Mouse (Mus musculus) neural tube, embryonic 12.5 days (tissue): ENCODE measurements at regions not wholly inside any gene's neighbourhood (a gene's known extent, or its start where the extent isn't known, plus 50 kb on each side); places are given as distances from the start of the nearest gene placed in this dataset.

ENCODE experiments used
- ATAC-seq: fragments of 200-750 bp; cut with Nextera tagmentation; 2 replicates; pipeline ENCODE4 v1.8.0; 2017; ENCODE audit warnings: low read depth, mild to moderate bottlenecking, moderate TSS enrichment, moderate library complexity; ENCODE audit not compliant: low FRiP score
- H3K27ac ChIP-seq: fragments of 300-500 bp; sonication (generic); 2 replicates; pipeline ENCODE4 v1.5.1; 2016
- H3K27me3 ChIP-seq: fragments of 300-500 bp; sonication (generic); replicated peaks from 2 replicates; pipeline ENCODE4 v1.6.1; 2016; ENCODE audit warnings: mild to moderate bottlenecking
- H3K36me3 ChIP-seq: fragments of 300-500 bp; sonication (generic); 2 replicates; pipeline ENCODE4 v1.6.1; 2016; ENCODE audit warnings: mild to moderate bottlenecking
- H3K4me1 ChIP-seq: fragments of 300-500 bp; sonication (generic); 2 replicates; pipeline ENCODE4 v1.6.1; 2016
- H3K4me2 ChIP-seq: fragments of 300-500 bp; sonication (generic); replicated peaks from 2 replicates; pipeline ENCODE4 v1.6.1; 2016; ENCODE audit warnings: mild to moderate bottlenecking
- H3K4me3 ChIP-seq: fragments of 300-500 bp; sonication (generic); 2 replicates; pipeline ENCODE4 v1.5.1; 2016
- H3K9ac ChIP-seq: fragments of 300-500 bp; sonication (generic); 2 replicates; pipeline ENCODE4 v1.6.1; 2016; ENCODE audit warnings: mild to moderate bottlenecking
- H3K9me3 ChIP-seq: fragments of 300-500 bp; sonication (generic); 2 replicates; pipeline ENCODE4 v1.6.1; 2016; ENCODE audit warnings: mild to moderate bottlenecking
- WGBS: fragments of 180-500 bp; shearing (Covaris S2); methylation state at CpG from one replicate; pipeline ENCODE4 v1.1.7; 2016; 5-methylcytosine and 5-hydroxymethylcytosine counted together

GRCm38 (mm10) chr12:9655794-9656193 lies 85.9 kb downstream of the Osr1 start:
- H3K4me2 ChIP-seq: no peak overlapping the region
- no peak overlapping the region for H3K4me3 ChIP-seq
- H3K4me1 ChIP-seq: no peaks in the 10 kb centered on the region
- H3K27me3 ChIP-seq: no peaks in the 10 kb centered on the region
- no peak overlapping the region for H3K9ac ChIP-seq
- H3K36me3 ChIP-seq: no peaks in the 10 kb centered on the region
- H3K9me3 ChIP-seq: no peaks in the 10 kb centered on the region
- 36% methylated on average over 1 of the region's 1 CpGs for WGBS
- no peak overlapping the region for H3K27ac ChIP-seq
- no peak for ATAC-seq

GRCm38 (mm10) chr12:9656324-9656723 lies 86.4 kb downstream of the Osr1 start:
- H3K4me1 ChIP-seq: no peaks in the 10 kb centered on the region
- no peak for ATAC-seq
- no peaks in the 10 kb centered on the region for H3K9me3 ChIP-seq
- no peaks in the 10 kb centered on the region for H3K27me3 ChIP-seq
- H3K9ac ChIP-seq: no peak overlapping the region
- H3K36me3 ChIP-seq: no peaks in the 10 kb centered on the region
- no peak overlapping the region for H3K4me3 ChIP-seq
- H3K4me2 ChIP-seq: no peak overlapping the region
- no peak overlapping the region for H3K27ac ChIP-seq
- 75% methylated on average over 3 of the region's 3 CpGs for WGBS

GRCm38 (mm10) chr12:9657199-9657766 lies 87.4 kb downstream of the Osr1 start:
- ATAC-seq: no peak
- H3K4me2 ChIP-seq: no peak overlapping the region
- no peaks in the 10 kb centered on the region for H3K36me3 ChIP-seq
- no peak overlapping the region for H3K4me3 ChIP-seq
- no peaks in the 10 kb centered on the region for H3K9me3 ChIP-seq
- no peak overlapping the region for H3K9ac ChIP-seq
- H3K27me3 ChIP-seq: no peaks in the 10 kb centered on the region
- H3K4me1 ChIP-seq: no peaks in the 10 kb centered on the region
- no peak overlapping the region for H3K27ac ChIP-seq
- WGBS: 72% methylated on average over 8 of the region's 8 CpGs

GRCm38 (mm10) chr12:9657793-9658192 lies 87.9 kb downstream of the Osr1 start:
- H3K9me3 ChIP-seq: no peaks in the 10 kb centered on the region
- no peak overlapping the region for H3K27ac ChIP-seq
- no peaks in the 10 kb centered on the region for H3K36me3 ChIP-seq
- ATAC-seq: no peak
- H3K9ac ChIP-seq: no peak overlapping the region
- H3K4me3 ChIP-seq: no peak overlapping the region
- H3K4me2 ChIP-seq: no peak overlapping the region
- WGBS: 73% methylated on average over 8 of the region's 8 CpGs
- H3K4me1 ChIP-seq: no peaks in the 10 kb centered on the region
- H3K27me3 ChIP-seq: no peaks in the 10 kb centered on the region

GRCm38 (mm10) chr12:9660299-9660698 lies 90.4 kb downstream of the Osr1 start:
- ATAC-seq: no peak
- H3K4me1 ChIP-seq: no peaks in the 10 kb centered on the region
- no peak overlapping the region for H3K4me2 ChIP-seq
- H3K36me3 ChIP-seq: no peaks in the 10 kb centered on the region
- H3K4me3 ChIP-seq: no peak overlapping the region
- 49% methylated on average over 1 of the region's 1 CpGs for WGBS
- H3K9ac ChIP-seq: no peak overlapping the region
- no peaks in the 10 kb centered on the region for H3K9me3 ChIP-seq
- no peaks in the 10 kb centered on the region for H3K27me3 ChIP-seq
- H3K27ac ChIP-seq: no peak overlapping the region

- ATAC-seq: no peak
- Histone ChIP-seq H3K36me3 (no peaks in the 10 kb centered on the region), H3K9ac (no peak overlapping the region), H3K4me2 (no peak overlapping the region), H3K27ac (no peak overlapping the region), H3K4me3 (no peak overlapping the region), H3K27me3 (no peaks in the 10 kb centered on the region), H3K9me3 (no peaks in the 10 kb centered on the region), H3K4me1 (no peaks in the 10 kb centered on the region)
Measured at GRCm38 (mm10) chr12:9688776-9689175, 118.9 kb downstream of the Osr1 start.

- Histone ChIP-seq H3K27ac (no peak overlapping the region), H3K4me3 (no peak overlapping the region), H3K4me1 (no peaks in the 10 kb centered on the region), H3K4me2 (no peak overlapping the region), H3K9ac (no peak overlapping the region), H3K27me3 (no peaks in the 10 kb centered on the region), H3K36me3 (no peaks in the 10 kb centered on the region), H3K9me3 (no peaks in the 10 kb centered on the region)
- 92% methylated on average over 4 of the region's 4 CpGs for WGBS
- no peak for ATAC-seq
Measured at GRCm38 (mm10) chr12:9689541-9689940, 119.6 kb downstream of the Osr1 start.

GRCm38 (mm10) chr12:9732921-9733320 lies 163.0 kb downstream of the Osr1 start:
- ATAC-seq: no peak
- H3K9me3 ChIP-seq: no peaks in the 10 kb centered on the region
- H3K27ac ChIP-seq: no peak overlapping the region
- 76% methylated on average over 1 of the region's 1 CpGs for WGBS
- H3K4me2 ChIP-seq: no peak overlapping the region
- H3K36me3 ChIP-seq: no peaks in the 10 kb centered on the region
- no peak overlapping the region for H3K4me3 ChIP-seq
- no peaks in the 10 kb centered on the region for H3K27me3 ChIP-seq
- H3K4me1 ChIP-seq: no peaks in the 10 kb centered on the region
- no peak overlapping the region for H3K9ac ChIP-seq

GRCm38 (mm10) chr12:9744709-9745395 lies 174.9 kb downstream of the Osr1 start:
- 84% methylated on average over 6 of the region's 6 CpGs for WGBS
- H3K4me3 ChIP-seq: no peak overlapping the region
- H3K9me3 ChIP-seq: no peaks in the 10 kb centered on the region
- no peaks in the 10 kb centered on the region for H3K4me1 ChIP-seq
- no peaks in the 10 kb centered on the region for H3K36me3 ChIP-seq
- no peak overlapping the region for H3K9ac ChIP-seq
- H3K27ac ChIP-seq: no peak overlapping the region
- no peak for ATAC-seq
- no peaks in the 10 kb centered on the region for H3K27me3 ChIP-seq
- no peak overlapping the region for H3K4me2 ChIP-seq

- H3K4me1 ChIP-seq: no peaks in the 10 kb centered on the region
- no peaks in the 10 kb centered on the region for H3K9me3 ChIP-seq
- H3K4me3 ChIP-seq: no peak overlapping the region
- no peak overlapping the region for H3K27ac ChIP-seq
- H3K27me3 ChIP-seq: no peaks in the 10 kb centered on the region
- no peak overlapping the region for H3K4me2 ChIP-seq
- no peaks in the 10 kb centered on the region for H3K36me3 ChIP-seq
- H3K9ac ChIP-seq: no peak overlapping the region
- no peak for ATAC-seq
- WGBS: 92% methylated on average over 6 of the region's 6 CpGs
Measured at GRCm38 (mm10) chr12:9751261-9752078, 181.6 kb downstream of the Osr1 start.

- Histone ChIP-seq H3K27ac (no peak overlapping the region), H3K36me3 (no peaks in the 10 kb centered on the region), H3K9me3 (no peaks in the 10 kb centered on the region), H3K27me3 (no peaks in the 10 kb centered on the region), H3K9ac (no peak overlapping the region), H3K4me3 (no peak overlapping the region), H3K4me1 (no peaks in the 10 kb centered on the region), H3K4me2 (no peak overlapping the region)
- WGBS: 75% methylated on average over 6 of the region's 6 CpGs
- ATAC-seq: no peak
Measured at GRCm38 (mm10) chr12:9752079-9752450, 182.1 kb downstream of the Osr1 start.

GRCm38 (mm10) chr12:9756411-9756810 lies 186.5 kb downstream of the Osr1 start:
- H3K27ac ChIP-seq: no peak overlapping the region

More at GRCm38 (mm10) chr12:9756411-9756810, 186.5 kb downstream of the Osr1 start:
- no peaks in the 10 kb centered on the region for H3K9me3 ChIP-seq
- no peak for ATAC-seq
- H3K4me2 ChIP-seq: no peak overlapping the region
- no peaks in the 10 kb centered on the region for H3K4me1 ChIP-seq
- no peak overlapping the region for H3K9ac ChIP-seq
- H3K4me3 ChIP-seq: no peak overlapping the region
- 72% methylated on average over 1 of the region's 1 CpGs for WGBS
- H3K36me3 ChIP-seq: no peaks in the 10 kb centered on the region
- no peaks in the 10 kb centered on the region for H3K27me3 ChIP-seq
